Mouse (Mus musculus) midbrain, embryonic 16.5 days (tissue): ENCODE data around the gene Adamtsl1. TPM values are rescaled to one million over a fixed set of nuclear protein-coding genes. Genes with fewer than 3 reads are reported as not detected.

ENCODE experiments used
- ATAC-seq: fragments of 200-750 bp; cut with Nextera tagmentation; 2 replicates; pipeline ENCODE4 v1.8.0; 2017; ENCODE audit warnings: moderate TSS enrichment
- H3K27ac ChIP-seq: fragments of 300-500 bp; sonication (generic); 2 replicates; pipeline ENCODE4 v1.5.1; 2014; ENCODE audit warnings: mild to moderate bottlenecking, low read length, mixed read lengths
- H3K27me3 ChIP-seq: fragments of 300-500 bp; sonication (generic); 2 replicates; pipeline ENCODE4 v1.6.1; 2014; ENCODE audit warnings: low read depth, low read length, mixed read lengths; ENCODE audit not compliant: control insufficient read depth, insufficient read depth
- H3K36me3 ChIP-seq: fragments of 300-500 bp; sonication (generic); 2 replicates; pipeline ENCODE4 v1.6.1; 2014; ENCODE audit warnings: mild to moderate bottlenecking, low read length, moderate library complexity, mixed read lengths; ENCODE audit not compliant: control insufficient read depth, insufficient read depth
- H3K4me1 ChIP-seq: fragments of 300-500 bp; sonication (generic); 2 replicates; pipeline ENCODE4 v1.6.1; 2014; ENCODE audit warnings: mild to moderate bottlenecking, low read length, mixed read lengths; ENCODE audit not compliant: control insufficient read depth, insufficient read depth
- H3K4me2 ChIP-seq: fragments of 300-500 bp; sonication (generic); 2 replicates; pipeline ENCODE4 v1.6.1; 2014; ENCODE audit warnings: mild to moderate bottlenecking, low read length, mixed read lengths
- H3K4me3 ChIP-seq: fragments of 300-500 bp; sonication (generic); 2 replicates; pipeline ENCODE4 v1.5.1; 2014; ENCODE audit warnings: low read depth, mild to moderate bottlenecking, low read length, moderate library complexity, mixed read lengths
- H3K9ac ChIP-seq: fragments of 300-500 bp; sonication (generic); 2 replicates; pipeline ENCODE4 v1.6.1; 2014; ENCODE audit warnings: low read depth, low read length, mixed read lengths
- H3K9me3 ChIP-seq: fragments of 300-500 bp; sonication (generic); replicated peaks from 2 replicates; pipeline ENCODE4 v1.6.1; 2014; ENCODE audit warnings: mild to moderate bottlenecking, low read length, mixed read lengths; ENCODE audit not compliant: control insufficient read depth, poor library complexity, severe bottlenecking
- WGBS: fragments of 180-500 bp; shearing (Covaris S2); extraction: QIAGEN DNeasy Blood & Tissue Kit; methylation state at CpG from one replicate; pipeline ENCODE4 v1.1.7; 2014; 5-methylcytosine and 5-hydroxymethylcytosine counted together
- polyA plus RNA-seq: library from polyadenylated mRNA; unstranded; fragments of >200 nt; fragmentation: Nextera tagmentation; extraction: Ambion mirVana; gene quantifications from 2 replicates; pipeline ENCODE4 v1.2.1, GENCODE M21; 2015

The Adamtsl1 gene
- polyA plus RNA-seq, 1 experiment from 2014 or later = 8.2 TPM

DNA sequence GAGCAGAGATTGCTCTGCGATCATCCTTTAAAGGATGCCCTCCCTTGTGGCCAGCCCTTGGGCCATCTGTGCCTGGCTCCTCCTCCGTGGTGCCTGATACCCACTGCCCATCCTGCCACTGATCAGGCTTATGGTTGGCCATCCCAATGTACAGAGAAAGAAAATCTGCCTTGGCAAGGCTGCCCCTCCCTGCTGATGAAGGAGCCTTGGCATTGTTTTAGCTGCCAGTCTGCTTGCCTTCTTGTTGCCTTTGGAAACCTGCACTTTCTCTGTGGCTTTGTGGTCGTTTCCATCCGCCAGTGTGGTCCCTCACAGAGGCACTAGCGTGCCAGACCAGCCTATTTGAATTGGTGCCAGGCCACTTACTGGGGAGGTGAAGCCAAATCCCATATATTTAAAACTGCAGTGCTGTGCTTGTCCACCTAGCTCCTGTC is 323.6 kb downstream of the Adamtsl1 start:
- peak; percentile 83 for ATAC-seq
- 50% methylated on average over 5 of the region's 5 CpGs for WGBS
- H3K27ac ChIP-seq = no peak overlapping the region

DNA sequence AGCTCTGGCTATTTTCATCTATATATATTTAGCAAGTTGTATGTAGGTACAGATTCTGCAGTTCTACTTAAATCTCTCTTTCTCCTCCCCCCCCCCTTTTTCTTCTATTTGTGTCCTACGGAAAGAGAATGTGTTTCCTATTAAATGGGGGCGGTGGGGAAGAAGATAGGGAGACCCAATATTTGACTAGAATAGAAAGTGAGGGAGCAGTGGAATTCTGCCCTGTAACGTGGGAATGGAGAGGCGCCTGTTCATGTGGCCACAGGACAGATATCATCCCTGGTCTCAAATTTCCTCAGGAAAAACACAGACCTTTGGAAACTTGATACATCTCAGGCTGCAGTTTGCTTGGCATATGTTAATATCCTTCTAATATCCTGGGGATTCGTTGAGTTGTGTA is 324.1 kb downstream of the Adamtsl1 start:
- Histone ChIP-seq H3K9ac (no peak overlapping the region), H3K4me3 (no peak overlapping the region), H3K27me3 (no peaks in the 10 kb centered on the region), H3K4me2 (no peak overlapping the region), H3K4me1 (peaks cover 4% of the 10 kb centered on the region; the same call in 1 of the 2 replicates), H3K36me3 (no peaks in the 10 kb centered on the region), H3K9me3 (no peaks in the 10 kb centered on the region), H3K27ac (no peak overlapping the region)
- no peak for ATAC-seq
- 74% methylated on average over 5 of the region's 5 CpGs for WGBS

More for the DNA sequence above, 323.6 kb downstream of the Adamtsl1 start:
- Histone ChIP-seq H3K4me3 (no peak overlapping the region), H3K36me3 (no peaks in the 10 kb centered on the region), H3K9ac (no peak overlapping the region), H3K4me1 (peaks cover 4% of the 10 kb centered on the region; the same call in 1 of the 2 replicates), H3K27me3 (no peaks in the 10 kb centered on the region), H3K9me3 (no peaks in the 10 kb centered on the region), H3K4me2 (no peak overlapping the region)

DNA sequence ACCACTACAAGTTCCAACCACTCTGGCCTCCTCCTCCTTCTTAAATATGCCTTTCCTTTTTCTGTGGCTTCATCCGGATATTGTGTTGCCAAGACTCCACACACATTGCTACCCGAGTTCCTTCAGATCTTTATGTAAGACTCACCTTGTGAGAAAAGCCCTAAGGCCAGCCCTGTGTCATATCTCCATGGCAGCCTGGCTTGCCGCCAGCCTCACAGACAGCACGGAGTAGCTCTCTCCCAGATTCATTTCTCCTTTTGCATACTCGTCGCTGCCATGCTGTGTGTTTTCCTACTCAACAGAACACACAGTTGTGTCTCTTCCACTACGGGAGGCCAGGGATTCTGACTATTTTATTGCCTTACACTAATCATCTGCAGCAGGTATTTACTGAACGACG is 328.1 kb downstream of the Adamtsl1 start:
- Histone ChIP-seq H3K4me3 (no peak overlapping the region), H3K4me2 (no peak overlapping the region), H3K36me3 (no peaks in the 10 kb centered on the region), H3K9me3 (no peaks in the 10 kb centered on the region), H3K27ac (no peak overlapping the region), H3K27me3 (no peaks in the 10 kb centered on the region), H3K9ac (no peak overlapping the region), H3K4me1 (peaks cover 4% of the 10 kb centered on the region; the same call in 1 of the 2 replicates)
- 57% methylated on average over 9 of the region's 9 CpGs for WGBS
- peak; percentile 63 for ATAC-seq

DNA sequence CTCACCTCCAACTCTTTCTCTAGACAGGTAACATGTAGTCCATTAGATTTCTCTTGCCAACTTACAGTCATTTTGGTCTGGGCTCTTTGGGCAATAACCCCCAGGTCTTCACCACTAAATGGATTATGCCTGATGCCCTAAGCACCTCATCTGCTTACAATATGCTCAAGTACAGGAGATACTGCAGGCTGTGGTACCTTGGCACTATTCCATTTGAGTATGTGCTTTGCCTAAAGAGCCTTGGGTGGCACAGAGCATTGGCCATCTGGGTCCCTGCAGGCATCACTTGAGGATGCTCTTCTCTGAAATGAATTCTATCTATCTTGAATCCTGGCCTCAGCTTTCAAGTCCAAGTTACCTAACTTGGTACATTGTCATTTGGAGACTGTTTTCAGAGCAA is 330.4 kb downstream of the Adamtsl1 start:
- Histone ChIP-seq H3K27ac (no peak overlapping the region), H3K4me2 (no peak overlapping the region), H3K4me1 (no peaks in the 10 kb centered on the region; the same call in 1 of the 2 replicates), H3K9ac (no peak overlapping the region), H3K9me3 (no peaks in the 10 kb centered on the region), H3K27me3 (no peaks in the 10 kb centered on the region), H3K4me3 (no peak overlapping the region), H3K36me3 (no peaks in the 10 kb centered on the region)
- no peak for ATAC-seq

GRCm38 (mm10) chr4:85845931-85846330 is 332.0 kb downstream of the Adamtsl1 start:
- no peaks in the 10 kb centered on the region; the same call in 1 of the 2 replicates for H3K4me1 ChIP-seq
- H3K9ac ChIP-seq = no peak overlapping the region
- ATAC-seq = no peak
- no peak overlapping the region for H3K4me2 ChIP-seq
- no peak overlapping the region for H3K4me3 ChIP-seq
- H3K9me3 ChIP-seq = no peaks in the 10 kb centered on the region
- H3K27me3 ChIP-seq = no peaks in the 10 kb centered on the region
- no peaks in the 10 kb centered on the region for H3K36me3 ChIP-seq
- 23% methylated on average over 7 of the region's 7 CpGs for WGBS
- H3K27ac ChIP-seq = no peak overlapping the region

- no peaks in the 10 kb centered on the region for H3K9me3 ChIP-seq
- no peaks in the 10 kb centered on the region for H3K4me1 ChIP-seq
- no peaks in the 10 kb centered on the region for H3K36me3 ChIP-seq
- WGBS = 90% methylated on average over 7 of the region's 7 CpGs
- no peak overlapping the region for H3K9ac ChIP-seq
- H3K4me2 ChIP-seq = no peak overlapping the region
- no peaks in the 10 kb centered on the region for H3K27me3 ChIP-seq
- H3K27ac ChIP-seq = no peak overlapping the region
- no peak for ATAC-seq
- H3K4me3 ChIP-seq = no peak overlapping the region
Observed at GRCm38 (mm10) chr4:85853401-85853800, 339.4 kb downstream of the Adamtsl1 start.

GRCm38 (mm10) chr4:85854507-85854906 is 340.5 kb downstream of the Adamtsl1 start:
- no peak for ATAC-seq
- H3K4me2 ChIP-seq = no peak overlapping the region
- H3K36me3 ChIP-seq = no peaks in the 10 kb centered on the region
- no peak overlapping the region for H3K4me3 ChIP-seq
- no peak overlapping the region for H3K27ac ChIP-seq
- no peak overlapping the region for H3K9ac ChIP-seq
- H3K27me3 ChIP-seq = no peaks in the 10 kb centered on the region
- WGBS = 70% methylated on average over 8 of the region's 8 CpGs
- no peaks in the 10 kb centered on the region for H3K4me1 ChIP-seq
- H3K9me3 ChIP-seq = no peaks in the 10 kb centered on the region

GRCm38 (mm10) chr4:85879376-85879775 is 365.4 kb downstream of the Adamtsl1 start:
- H3K27ac ChIP-seq = no peak overlapping the region

DNA sequence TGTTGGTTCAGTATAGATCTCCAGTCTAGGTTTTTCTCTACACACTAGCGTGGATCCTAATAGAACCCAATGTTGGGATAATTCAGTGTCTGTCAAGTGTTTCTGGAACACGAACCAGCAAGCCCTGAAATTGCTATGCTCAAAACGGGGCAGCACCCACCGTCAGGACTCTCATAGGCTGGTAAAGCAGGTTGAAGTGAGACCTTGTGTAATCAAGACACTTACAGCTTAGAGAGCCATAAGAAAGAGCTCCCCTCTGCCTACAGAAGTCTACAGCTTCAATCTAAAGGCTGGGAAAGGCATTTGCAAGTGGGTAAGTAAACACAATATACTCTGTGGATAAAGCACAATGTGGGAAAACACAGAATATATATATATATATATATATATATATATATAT is 367.3 kb downstream of the Adamtsl1 start:
- WGBS = 91% methylated on average over 4 of the region's 4 CpGs
- Histone ChIP-seq H3K27me3 (no peaks in the 10 kb centered on the region), H3K4me2 (no peak overlapping the region), H3K4me1 (no peaks in the 10 kb centered on the region), H3K4me3 (no peak overlapping the region), H3K9ac (no peak overlapping the region), H3K27ac (no peak overlapping the region), H3K36me3 (no peaks in the 10 kb centered on the region), H3K9me3 (no peaks in the 10 kb centered on the region)
- no peak for ATAC-seq

More at GRCm38 (mm10) chr4:85879376-85879775, 365.4 kb downstream of the Adamtsl1 start:
- no peak for ATAC-seq
- Histone ChIP-seq H3K4me3 (no peak overlapping the region), H3K27me3 (no peaks in the 10 kb centered on the region), H3K4me2 (no peak overlapping the region), H3K9ac (no peak overlapping the region), H3K9me3 (no peaks in the 10 kb centered on the region), H3K4me1 (no peaks in the 10 kb centered on the region), H3K36me3 (no peaks in the 10 kb centered on the region)
- WGBS = 77% methylated on average over 6 of the region's 6 CpGs
